Mouse (Mus musculus) heart, postnatal 25 days (tissue): ENCODE data around the gene Clcf1. TPM values are rescaled to one million over a fixed set of nuclear protein-coding genes. Genes with fewer than 3 reads are reported as not detected.

Experiments
- DNase-seq: peaks from one replicate; pipeline ENCODE4 v3.0.0; 2022; ENCODE audit warnings: low spot score
- intact Hi-C: fragments of 180-260 bp; cut with DNase I; formaldehyde crosslinking; loops from one replicate; pipeline ENCODE4 v1.15.1; 2025
- total RNA-seq, 2 experiments: library from RNA; stranded (reverse); gene quantifications; 2 replicates each; pipeline ENCODE4 v1.2.3; 2021

Clcf1 gene
- total RNA-seq, 2 experiments from 2014 or later = 0.94 to 2.0 TPM

- peak; percentile 89 for DNase-seq
- intact Hi-C loops = no loop called here
Observed at GRCm38 (mm10) chr19:4191528-4192250, 22.3 kb upstream of the Clcf1 start, which contains the start of gene Ppp1ca. TSS of gene Ppp1ca (plus strand) at chr19:4192065.

- no peak for DNase-seq
- intact Hi-C loops = no loop called here
Observed at GRCm38 (mm10) chr19:4192251-4192985, 21.6 kb upstream of the Clcf1 start.

GRCm38 (mm10) chr19:4193129-4193528 lies 20.9 kb upstream of the Clcf1 start:
- intact Hi-C loops = no loop called here
- no peak for DNase-seq

GRCm38 (mm10) chr19:4194021-4194724 lies 19.9 kb upstream of the Clcf1 start:
- DNase-seq = no peak
- intact Hi-C loops = no loop called here

- intact Hi-C loops = no loop called here
Observed at GRCm38 (mm10) chr19:4194776-4195650, 19.0 kb upstream of the Clcf1 start.

GRCm38 (mm10) chr19:4196048-4196447 lies 18.0 kb upstream of the Clcf1 start:
- DNase-seq = no peak
- intact Hi-C loops = no loop called here

More at GRCm38 (mm10) chr19:4194776-4195650, 19.0 kb upstream of the Clcf1 start:
- no peak for DNase-seq

- DNase-seq = no peak
- intact Hi-C loops = no loop called here
Observed at GRCm38 (mm10) chr19:4196548-4196947, 17.5 kb upstream of the Clcf1 start.

GRCm38 (mm10) chr19:4197180-4197579 lies 16.9 kb upstream of the Clcf1 start:
- intact Hi-C loops = no loop called here
- no peak for DNase-seq

GRCm38 (mm10) chr19:4201291-4201909 lies 12.6 kb upstream of the Clcf1 start, which contains the start of gene Rad9a:
TSS of gene Rad9a (minus strand) at chr19:4201662.
- peak; percentile 93 for DNase-seq
- intact Hi-C loops = loop anchor here (5.0 kb wide), 1 partner anchor 34 kb away; no protein-coding TSS in a partner anchor

- no peak for DNase-seq
- intact Hi-C loops = loop anchor here (5.0 kb wide), 1 partner anchor 35 kb away; no protein-coding TSS in a partner anchor
Observed at GRCm38 (mm10) chr19:4202149-4202548, 11.9 kb upstream of the Clcf1 start.

- intact Hi-C loops = loop anchor here (5.0 kb wide), 1 partner anchor 36 kb away; no protein-coding TSS in a partner anchor
- DNase-seq = no peak
Observed at GRCm38 (mm10) chr19:4203148-4203547, 10.9 kb upstream of the Clcf1 start.

GRCm38 (mm10) chr19:4203604-4204326 lies 10.3 kb upstream of the Clcf1 start:
- intact Hi-C loops = loop anchor here (5.0 kb wide), 1 partner anchor 36 kb away; no protein-coding TSS in a partner anchor

GRCm38 (mm10) chr19:4204889-4205288 lies 9.1 kb upstream of the Clcf1 start:
- intact Hi-C loops = loop anchor here (5.0 kb wide), 2 partner anchors 38 to 102 kb away; partner anchors contain the start of gene Grk2
- DNase-seq = no peak

More at GRCm38 (mm10) chr19:4203604-4204326, 10.3 kb upstream of the Clcf1 start:
- DNase-seq = no peak

GRCm38 (mm10) chr19:4206971-4207370 lies 7.1 kb upstream of the Clcf1 start:
- intact Hi-C loops = loop anchor here (1.0 to 5.0 kb wide), 3 partner anchors 21 to 100 kb away; partner anchors contain the start of gene Grk2
- DNase-seq = no peak

GRCm38 (mm10) chr19:4208563-4208962 lies 5.5 kb upstream of the Clcf1 start:
- intact Hi-C loops = loop anchor here (5.0 kb wide), 1 partner anchor 99 kb away; the partner anchor contains the start of gene Grk2

GRCm38 (mm10) chr19:4211891-4212588 lies 2.0 kb upstream of the Clcf1 start:
- no peak for DNase-seq
- intact Hi-C loops = no loop called here

More at GRCm38 (mm10) chr19:4208563-4208962, 5.5 kb upstream of the Clcf1 start:
- DNase-seq = no peak

GRCm38 (mm10) chr19:4213524-4213974 lies 489 bp upstream of the Clcf1 start:
- no peak for DNase-seq
- intact Hi-C loops = no loop called here
